Mouse (Mus musculus) embryonic fibroblast, embryonic 13.5 days (primary cell): ENCODE measurements around the gene Abhd14a. TPM values are rescaled to one million over a fixed set of nuclear protein-coding genes. Genes with fewer than 3 reads are reported as not detected.
A peak's percentile ranks its signal among the peaks of the same experiment; 100 is the strongest.

Source experiments
- H3K27ac ChIP-seq: 2 replicates; pipeline ENCODE4 v1.5.1; 2012; ENCODE audit warnings: low read length, control low read depth, inconsistent platforms; ENCODE audit not compliant: insufficient read depth
- H3K4me1 ChIP-seq: 2 replicates; pipeline ENCODE4 v1.6.1; 2011; ENCODE audit warnings: low read length; ENCODE audit not compliant: control insufficient read depth, insufficient read depth
- H3K4me3 ChIP-seq: 2 replicates; pipeline ENCODE4 v1.5.1; 2011; ENCODE audit warnings: mild to moderate bottlenecking, control low read depth, low read length; ENCODE audit not compliant: insufficient read depth
- CTCF ChIP-seq: IDR thresholded peaks from 2 replicates; pipeline ENCODE4 v1.5.1; 2011; ENCODE audit warnings: mild to moderate bottlenecking, control low read depth, low read length, moderate library complexity, borderline replicate concordance; ENCODE audit not compliant: insufficient read depth
- POLR2A ChIP-seq: IDR thresholded peaks from 2 replicates; pipeline ENCODE4 v1.6.1; 2011; ENCODE audit warnings: low read depth, mild to moderate bottlenecking, control low read depth, low read length, moderate library complexity
- polyA plus RNA-seq: library from polyadenylated mRNA; stranded (reverse); fragments of >200 nt; gene quantifications from 2 replicates; pipeline ENCODE4 v1.2.4, GENCODE M21; 2011; ENCODE audit warnings: low read depth; ENCODE audit not compliant: missing spikeins, insufficient read length

The Abhd14a gene
- polyA plus RNA-seq, 1 experiment = 29.7 TPM

DNA sequence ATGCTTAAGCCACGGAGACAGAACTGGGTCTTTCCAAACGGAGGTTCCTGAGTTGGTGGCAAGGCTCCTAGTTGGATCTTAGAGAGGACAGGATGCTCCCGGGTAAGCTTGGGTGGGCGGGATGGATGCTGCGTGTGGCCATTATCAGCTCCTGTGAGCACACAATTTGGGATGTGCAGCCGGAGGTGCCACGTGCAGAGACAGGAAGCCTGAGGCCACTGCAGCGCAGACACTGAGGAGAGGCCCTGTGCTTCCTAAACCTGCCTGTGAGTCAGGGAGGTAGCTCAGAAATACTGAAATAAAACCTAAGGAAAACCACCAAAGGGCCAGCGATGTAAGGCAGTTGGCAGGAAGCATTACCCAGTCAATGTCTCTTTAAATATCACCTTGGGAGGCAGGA is 22.3 kb upstream of the Abhd14a start:
- TF ChIP-seq POLR2A = peak; percentile 35; the same call in 1 of the 2 replicates
- TF ChIP-seq CTCF = no peak
- Histone ChIP-seq H3K4me1 (peaks cover 6% of the 10 kb centered on the region), H3K27ac (no peak overlapping the region), H3K4me3 (no peak overlapping the region)

DNA sequence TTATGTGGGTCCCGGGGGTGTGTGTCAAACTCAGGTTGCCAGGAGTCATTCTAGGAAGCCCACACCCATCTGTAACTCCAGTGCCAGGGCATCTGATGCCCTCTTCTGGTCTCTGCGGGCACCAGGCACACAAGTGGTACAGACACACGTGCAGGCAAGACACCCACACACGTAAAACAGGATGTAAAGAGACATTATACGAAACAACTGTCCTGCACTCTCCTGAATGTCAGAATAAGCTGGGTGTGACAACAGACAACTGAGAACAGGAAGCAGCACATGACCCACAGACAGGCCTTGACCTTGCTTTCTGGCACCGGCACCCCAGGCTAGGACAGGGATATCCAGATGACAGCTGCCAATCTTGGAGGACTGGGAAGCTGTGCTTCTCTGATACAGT is 21.8 kb upstream of the Abhd14a start:
- peak; percentile 30; the same call in 1 of the 2 replicates for TF ChIP-seq CTCF
- TF ChIP-seq POLR2A = peak; percentile 51; the same call in 1 of the 2 replicates
- no peak overlapping the region for H3K4me3 ChIP-seq
- H3K27ac ChIP-seq = no peak overlapping the region
- H3K4me1 ChIP-seq = peaks cover 6% of the 10 kb centered on the region

DNA sequence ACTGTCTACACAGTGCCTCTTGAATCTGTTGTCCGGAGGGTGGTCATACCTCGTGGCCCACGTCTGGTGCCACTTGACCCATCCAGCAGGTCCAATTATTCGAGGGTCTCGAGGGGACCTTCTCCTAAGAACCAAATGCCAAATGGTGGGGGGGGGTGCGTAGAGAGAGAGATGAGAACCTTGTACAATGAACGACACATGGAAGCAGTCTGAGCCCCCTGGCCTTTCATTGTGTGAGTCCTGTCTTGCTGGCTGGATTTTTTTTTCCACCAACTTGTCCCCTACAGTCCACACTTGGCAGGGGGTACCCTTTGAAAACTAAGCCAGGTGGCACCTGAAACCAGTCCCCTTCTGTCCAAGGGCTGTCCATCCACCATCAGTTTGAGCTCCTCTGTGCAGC is 20.3 kb upstream of the Abhd14a start:
- no peak overlapping the region for H3K27ac ChIP-seq
- TF ChIP-seq CTCF = no peak
- no peak for TF ChIP-seq POLR2A
- H3K4me1 ChIP-seq = peaks cover 6% of the 10 kb centered on the region
- H3K4me3 ChIP-seq = no peak overlapping the region

DNA sequence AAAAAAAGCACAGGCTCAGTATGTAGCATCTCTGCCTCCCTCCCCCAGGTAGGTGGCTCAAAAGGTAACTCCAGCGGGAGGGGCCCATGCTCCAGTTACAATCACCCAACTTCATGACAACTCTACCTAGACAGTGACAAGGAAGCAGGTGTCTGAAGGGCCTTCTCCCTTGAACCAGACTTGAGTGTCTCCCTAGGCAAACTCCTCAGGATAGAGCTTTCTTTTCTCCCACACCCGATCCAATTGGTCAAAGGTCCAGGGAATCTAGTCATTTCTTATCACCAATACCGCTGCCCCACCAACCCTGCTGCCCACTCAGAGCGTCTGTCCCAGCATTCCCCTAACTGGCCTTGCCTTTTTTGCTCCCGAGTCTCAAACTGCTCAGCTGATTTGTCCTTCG is 19.2 kb upstream of the Abhd14a start:
- Histone ChIP-seq H3K27ac (no peak overlapping the region), H3K4me3 (no peak overlapping the region), H3K4me1 (no peaks in the 10 kb centered on the region)
- TF ChIP-seq POLR2A (no peak), CTCF (no peak)

DNA sequence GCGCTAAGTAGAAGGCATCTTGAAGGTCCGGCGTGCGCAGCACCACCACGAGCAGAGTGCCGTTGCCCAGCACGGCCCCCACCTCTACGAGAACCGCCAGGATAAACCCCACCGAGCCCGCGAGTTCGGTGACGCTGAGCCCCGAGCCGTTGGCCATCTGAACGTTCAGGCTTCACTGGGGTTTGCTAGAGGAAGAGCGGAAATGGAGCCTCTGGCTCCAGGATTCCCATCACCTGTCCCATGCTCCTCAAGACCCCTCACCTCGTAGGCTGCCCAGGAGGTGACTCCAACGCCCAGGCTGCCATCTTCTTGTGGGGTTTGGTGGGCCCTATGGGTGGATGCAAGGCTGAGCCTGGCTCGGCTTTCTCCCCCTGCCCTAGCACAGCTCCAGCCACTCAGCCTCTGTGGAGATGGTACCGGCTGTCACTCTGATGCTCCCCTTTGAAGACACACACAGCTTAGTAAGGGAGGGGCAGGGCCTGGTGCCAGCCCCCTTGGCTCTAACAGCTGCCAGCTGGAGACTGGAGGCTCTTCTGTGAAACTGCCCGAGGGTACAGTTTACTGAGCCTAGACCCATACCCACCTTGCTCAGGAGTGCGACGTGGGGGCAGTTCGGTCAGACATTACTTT is 18.2 kb upstream of the Abhd14a start, which contains the start of gene Gpr62:
Gene Gpr62, minus strand, starts transcription at position 368 of the 630 bp plus-strand sequence.
- no peak for TF ChIP-seq POLR2A
- TF ChIP-seq CTCF = no peak
- H3K27ac ChIP-seq = no peak within 1 kb of the TSS
- no peak within 1 kb of the TSS for H3K4me3 ChIP-seq
- H3K4me1 ChIP-seq = no peaks in the 10 kb centered on the region

DNA sequence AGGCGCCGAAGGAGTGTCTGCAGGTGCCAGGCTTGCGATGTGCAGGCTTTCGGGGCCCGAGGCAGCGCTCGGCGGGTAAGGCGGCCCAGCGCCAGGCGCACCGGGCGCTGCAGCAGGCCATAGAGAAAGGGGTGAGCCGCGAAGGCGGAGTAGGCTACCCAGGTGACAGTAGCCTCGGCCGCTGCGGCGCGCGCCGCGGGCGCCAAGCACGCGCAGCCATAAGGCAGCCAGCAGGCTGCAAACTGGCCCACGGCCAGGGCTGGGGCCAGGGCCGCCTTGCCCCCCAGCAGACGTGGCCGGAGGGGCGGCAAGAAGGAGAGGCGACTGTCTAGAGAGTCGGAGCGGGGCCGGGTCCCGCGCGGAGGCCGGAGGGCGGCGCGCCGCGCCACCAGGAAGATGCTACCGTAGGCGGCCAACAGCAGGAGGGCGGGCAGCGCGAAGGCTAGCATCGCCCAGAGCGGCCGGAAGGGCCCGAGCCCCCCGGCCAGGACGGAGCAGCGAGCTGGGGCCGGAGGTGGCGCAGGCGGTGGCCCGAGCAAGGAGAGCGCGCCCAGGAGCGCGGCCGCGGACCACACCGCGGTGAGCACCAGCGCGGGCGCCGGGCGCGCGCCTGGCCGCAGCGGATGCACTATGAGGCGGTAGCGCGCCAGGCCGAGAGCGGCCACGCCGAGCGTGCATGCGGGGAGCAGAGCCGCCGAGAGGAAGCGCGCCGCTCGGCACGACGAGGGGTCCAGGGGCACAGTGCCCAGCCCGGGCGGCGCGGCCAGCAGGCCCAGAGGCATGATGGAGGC is 17.5 kb upstream of the Abhd14a start:
- no peaks in the 10 kb centered on the region for H3K4me1 ChIP-seq
- H3K4me3 ChIP-seq = no peak overlapping the region
- no peak for TF ChIP-seq CTCF
- TF ChIP-seq POLR2A = no peak
- H3K27ac ChIP-seq = no peak overlapping the region

DNA sequence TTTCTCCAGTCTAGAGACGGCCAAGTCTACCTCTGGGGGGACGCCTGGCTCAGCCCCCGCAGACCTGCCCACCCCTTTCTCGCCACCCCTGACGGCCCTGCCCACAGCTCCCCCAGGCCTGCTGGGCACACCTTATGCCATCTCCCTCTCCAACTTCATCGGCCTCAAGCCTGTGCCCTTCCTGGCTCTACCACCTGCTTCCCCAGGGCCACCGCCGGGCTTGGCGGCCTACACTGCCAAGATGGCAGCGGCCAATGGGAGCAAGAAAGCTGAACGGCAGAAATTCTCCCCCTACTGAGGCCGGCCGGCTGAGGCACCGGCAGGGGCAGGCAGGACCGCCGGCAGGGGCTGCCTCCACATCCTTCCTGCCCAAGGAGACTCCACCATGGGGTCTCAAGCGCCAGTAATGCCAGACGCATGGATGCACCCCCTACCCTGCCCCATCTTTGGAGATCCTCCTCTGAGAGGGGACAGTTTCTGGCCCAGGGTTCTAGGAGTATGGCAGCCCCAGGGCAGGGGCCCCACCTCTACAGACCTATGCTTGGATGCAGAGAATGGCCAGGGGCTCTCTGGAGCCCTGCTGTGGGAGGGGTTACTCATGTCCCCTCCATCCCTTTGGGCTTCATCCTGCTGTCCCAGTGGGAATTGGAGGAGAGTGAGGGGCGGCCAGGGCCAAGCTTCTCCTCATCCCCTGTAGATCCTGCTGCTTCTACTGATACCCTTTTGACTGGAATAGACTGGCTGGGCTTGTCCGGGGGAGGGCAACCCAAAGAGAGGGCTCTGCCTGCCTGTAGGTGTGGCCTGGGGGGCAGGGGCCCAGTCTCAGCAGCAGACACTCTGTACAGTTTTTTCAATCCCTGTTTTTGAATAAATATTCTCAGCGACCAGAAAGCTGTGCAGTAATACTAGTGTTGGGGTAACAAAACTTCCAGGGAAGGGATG is 15.9 kb upstream of the Abhd14a start:
- Histone ChIP-seq H3K27ac (no peak overlapping the region), H3K4me1 (no peaks in the 10 kb centered on the region), H3K4me3 (no peak overlapping the region)
- TF ChIP-seq CTCF = no peak
- TF ChIP-seq POLR2A = no peak

DNA sequence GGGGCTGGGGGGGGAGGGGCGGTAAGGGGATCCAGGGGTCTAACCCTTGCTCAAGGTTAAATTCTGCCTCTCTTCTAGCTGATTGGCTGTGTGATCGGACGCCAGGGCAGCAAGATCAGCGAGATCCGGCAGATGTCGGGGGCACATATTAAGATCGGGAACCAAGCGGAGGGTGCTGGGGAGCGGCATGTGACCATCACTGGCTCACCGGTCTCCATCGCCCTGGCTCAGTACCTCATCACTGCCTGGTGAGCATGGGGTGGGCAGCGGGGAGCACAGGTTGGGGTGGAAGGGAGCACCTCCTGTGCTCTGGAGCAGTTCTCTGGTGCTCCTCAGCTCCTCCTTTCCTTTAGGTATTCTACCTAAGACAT is 14.9 kb upstream of the Abhd14a start:
- H3K27ac ChIP-seq = no peak overlapping the region
- no peak overlapping the region for H3K4me3 ChIP-seq
- no peak for TF ChIP-seq POLR2A
- no peak for TF ChIP-seq CTCF
- H3K4me1 ChIP-seq = no peaks in the 10 kb centered on the region

DNA sequence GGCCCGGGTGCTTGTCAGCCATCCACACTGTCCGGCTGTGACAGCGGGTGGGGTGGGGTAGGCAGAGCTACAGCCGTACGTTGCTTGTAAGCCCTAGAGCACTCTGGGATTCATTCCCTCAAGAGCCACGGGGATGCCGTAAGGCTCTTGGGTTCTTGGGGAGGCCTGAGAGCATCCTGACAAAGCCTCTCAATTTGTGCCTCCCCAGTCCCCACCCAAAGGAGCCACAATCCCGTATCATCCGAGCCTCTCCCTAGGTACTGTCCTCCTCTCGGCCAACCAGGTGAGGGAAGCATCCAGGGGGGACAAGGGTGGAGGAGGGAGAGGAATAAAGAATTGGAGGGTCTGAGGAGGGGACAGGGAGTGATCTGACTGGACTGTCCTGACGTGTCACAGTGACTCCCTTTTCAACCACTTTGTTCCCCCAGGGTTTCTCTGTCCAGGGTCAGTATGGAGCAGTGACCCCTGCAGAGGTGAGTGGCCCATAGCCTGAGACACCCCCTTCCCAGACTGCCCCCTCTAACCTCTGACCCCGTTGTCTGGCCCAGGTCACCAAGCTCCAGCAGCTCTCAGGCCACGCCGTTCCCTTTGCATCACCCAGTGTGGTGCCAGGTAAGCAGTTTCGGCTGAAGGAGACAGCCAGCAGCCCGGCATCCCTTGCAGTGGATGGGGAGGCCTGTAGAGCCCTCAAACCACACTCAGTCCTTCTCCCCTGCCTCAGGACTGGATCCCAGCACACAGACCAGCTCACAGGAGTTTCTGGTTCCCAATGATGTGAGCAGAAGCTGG is 14.4 kb upstream of the Abhd14a start:
- Histone ChIP-seq H3K27ac (no peak overlapping the region), H3K4me1 (no peaks in the 10 kb centered on the region), H3K4me3 (no peak overlapping the region)
- no peak for TF ChIP-seq CTCF
- no peak for TF ChIP-seq POLR2A
